Mouse (Mus musculus) thymus, postnatal 36 days (tissue): Measurements from ENCODE around the gene Rpusd3.

ENCODE experiments used
- DNase-seq, 2 experiments: peaks; one replicate each; pipeline ENCODE4 v3.0.0; 2022; ENCODE audit warnings: mixed read lengths in 2 of 2

The Rpusd3 gene

GRCm38 (mm10) chr6:113419199-113419587 lies at the start of gene Rpusd3:
Rpusd3 (minus strand) TSS chr6:113419340.
- peak; percentile 98 to 99 for DNase-seq

GRCm38 (mm10) chr6:113468512-113468911 lies 49.4 kb upstream of the Rpusd3 start:
- DNase-seq, result no peak

GRCm38 (mm10) chr6:113465602-113466001 lies 46.5 kb upstream of the Rpusd3 start:
- no peak for DNase-seq

- DNase-seq, result no peak
Measured at GRCm38 (mm10) chr6:113464040-113464439, 44.9 kb upstream of the Rpusd3 start.

GRCm38 (mm10) chr6:113458635-113459034 lies 39.5 kb upstream of the Rpusd3 start:
- peak; percentile 27 to 43 for DNase-seq

- DNase-seq, result peak; percentile 56 to 73
Measured at GRCm38 (mm10) chr6:113457952-113458534, 38.9 kb upstream of the Rpusd3 start, which contains the start of gene Il17re. Il17re (plus strand) TSS chr6:113458484.

GRCm38 (mm10) chr6:113455007-113455406 lies 35.9 kb upstream of the Rpusd3 start:
- DNase-seq, result peak in 1 of 2 experiments; percentile 25

- no peak for DNase-seq
Measured at GRCm38 (mm10) chr6:113451839-113452238, 32.7 kb upstream of the Rpusd3 start.

GRCm38 (mm10) chr6:113447639-113448038 lies 28.5 kb upstream of the Rpusd3 start:
- DNase-seq, result no peak

- DNase-seq, result no peak
Measured at GRCm38 (mm10) chr6:113444207-113444965, 25.2 kb upstream of the Rpusd3 start.

GRCm38 (mm10) chr6:113443091-113443490 lies 24.0 kb upstream of the Rpusd3 start:
- DNase-seq, result no peak

GRCm38 (mm10) chr6:113442442-113443090 lies 23.4 kb upstream of the Rpusd3 start, which contains the start of gene Jagn1:
Jagn1 (plus strand) TSS chr6:113442569.
- DNase-seq, result peak; percentile 86 to 89

GRCm38 (mm10) chr6:113442087-113442441 lies 22.9 kb upstream of the Rpusd3 start:
- no peak for DNase-seq

GRCm38 (mm10) chr6:113441147-113441680 lies 22.1 kb upstream of the Rpusd3 start:
- peak; percentile 76 to 81 for DNase-seq

- DNase-seq, result no peak
Measured at GRCm38 (mm10) chr6:113440686-113441085, 21.5 kb upstream of the Rpusd3 start.

- DNase-seq, result no peak
Measured at GRCm38 (mm10) chr6:113438721-113439430, 19.7 kb upstream of the Rpusd3 start.

GRCm38 (mm10) chr6:113437135-113437534 lies 18.0 kb upstream of the Rpusd3 start:
- no peak for DNase-seq

- no peak for DNase-seq
Measured at GRCm38 (mm10) chr6:113435664-113436205, 16.6 kb upstream of the Rpusd3 start, which contains the start of gene Cidec. Cidec (minus strand) TSS chr6:113435760.

GRCm38 (mm10) chr6:113434691-113435090 lies 15.6 kb upstream of the Rpusd3 start:
- no peak for DNase-seq

- no peak for DNase-seq
Measured at GRCm38 (mm10) chr6:113433661-113434060, 14.5 kb upstream of the Rpusd3 start.

GRCm38 (mm10) chr6:113431801-113432200 lies 12.7 kb upstream of the Rpusd3 start:
- DNase-seq, result no peak

GRCm38 (mm10) chr6:113430846-113431245 lies 11.7 kb upstream of the Rpusd3 start:
- DNase-seq, result no peak
